Mouse (Mus musculus) liver, adult 2 months (tissue): ENCODE measurements at regions not wholly inside any gene's neighbourhood (a gene's known extent, or its start where the extent isn't known, plus 50 kb on each side); places are given as distances from the start of the nearest gene placed in this dataset.

ENCODE experiments used
- DNase-seq: peaks from one replicate; pipeline ENCODE4 v3.0.0-alpha.2; 2011; ENCODE audit warnings: low read depth, low spot score; ENCODE audit errors: extremely low read depth
- H3K27ac ChIP-seq: fragments of 200-500 bp; replicated peaks from 2 replicates; pipeline ENCODE4 v1.5.1; 2012; ENCODE audit warnings: low read depth, mild to moderate bottlenecking, control low read depth, inconsistent platforms, low read length; ENCODE audit not compliant: insufficient read depth
- H3K27me3 ChIP-seq: fragments of 200-500 bp; 2 replicates; pipeline ENCODE4 v1.6.1; 2012; ENCODE audit warnings: mild to moderate bottlenecking, moderate library complexity, low read length, inconsistent platforms; ENCODE audit not compliant: control insufficient read depth, insufficient read depth
- H3K36me3 ChIP-seq: fragments of 200-500 bp; 2 replicates; pipeline ENCODE4 v1.6.1; 2012; ENCODE audit warnings: low read length, inconsistent platforms; ENCODE audit not compliant: control insufficient read depth, insufficient read depth
- H3K4me1 ChIP-seq: fragments of 200-500 bp; 2 replicates; pipeline ENCODE4 v1.6.1; 2011; ENCODE audit warnings: low read length; ENCODE audit not compliant: control insufficient read depth, insufficient read depth
- H3K4me3 ChIP-seq: fragments of 200-500 bp; 2 replicates; pipeline ENCODE4 v1.5.1; 2011; ENCODE audit warnings: low read depth, mild to moderate bottlenecking, control low read depth, low read length, moderate library complexity; ENCODE audit not compliant: insufficient read depth
- H3K79me2 ChIP-seq: fragments of 200-500 bp; 2 replicates; pipeline ENCODE4 v1.6.1; 2012; ENCODE audit warnings: inconsistent platforms, mild to moderate bottlenecking, low read length, moderate library complexity; ENCODE audit not compliant: control insufficient read depth, insufficient read depth
- H3K9ac ChIP-seq: fragments of 200-500 bp; 2 replicates; pipeline ENCODE4 v1.6.1; 2012; ENCODE audit warnings: low read depth, mild to moderate bottlenecking, control low read depth, inconsistent platforms, low read length
- CTCF ChIP-seq: fragments of 200-500 bp; IDR thresholded peaks from 2 replicates; pipeline ENCODE4 v1.5.1; 2011; ENCODE audit warnings: low read depth, low read length, control low read depth
- POLR2A ChIP-seq: fragments of 200-500 bp; IDR thresholded peaks from 2 replicates; pipeline ENCODE4 v1.6.1; 2011; ENCODE audit warnings: low read length, control low read depth; ENCODE audit not compliant: insufficient read depth; ENCODE audit errors: extremely low read depth
- WGBS: fragments of 180-500 bp; shearing (Covaris S2); methylation state at CpG from one replicate; pipeline ENCODE4 v1.1.7; 2018; 5-methylcytosine and 5-hydroxymethylcytosine counted together

DNA sequence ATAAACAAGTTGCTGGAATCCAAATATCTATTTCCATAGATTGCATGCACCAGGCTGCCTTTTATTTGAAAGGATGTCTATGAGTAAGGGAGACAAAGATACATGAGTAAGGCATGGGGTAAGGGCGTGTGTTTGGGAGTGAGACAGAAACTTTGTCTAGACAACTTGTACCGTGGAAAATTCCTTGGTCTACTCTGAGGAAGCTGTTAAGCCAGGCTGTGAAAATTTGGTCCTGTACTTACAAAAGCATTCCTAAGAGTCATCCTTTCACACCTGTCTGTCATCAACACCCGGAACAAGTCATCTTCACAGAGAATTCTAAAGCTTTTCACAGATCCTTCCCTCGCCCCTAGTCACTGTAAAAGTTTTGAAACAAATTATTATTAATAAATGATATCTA is 193.1 kb upstream of the Cdh6 start:
- Histone ChIP-seq H3K4me1 (no peaks in the 10 kb centered on the region), H3K27me3 (no peaks in the 10 kb centered on the region), H3K9ac (no peak overlapping the region), H3K27ac (no peak overlapping the region), H3K36me3 (no peaks in the 10 kb centered on the region), H3K4me3 (no peak overlapping the region), H3K79me2 (no peaks in the 10 kb centered on the region)
- WGBS = 61% methylated on average over 4 of the region's 4 CpGs
- no peak for DNase-seq
- no peak for TF ChIP-seq POLR2A
- no peak for TF ChIP-seq CTCF

DNA sequence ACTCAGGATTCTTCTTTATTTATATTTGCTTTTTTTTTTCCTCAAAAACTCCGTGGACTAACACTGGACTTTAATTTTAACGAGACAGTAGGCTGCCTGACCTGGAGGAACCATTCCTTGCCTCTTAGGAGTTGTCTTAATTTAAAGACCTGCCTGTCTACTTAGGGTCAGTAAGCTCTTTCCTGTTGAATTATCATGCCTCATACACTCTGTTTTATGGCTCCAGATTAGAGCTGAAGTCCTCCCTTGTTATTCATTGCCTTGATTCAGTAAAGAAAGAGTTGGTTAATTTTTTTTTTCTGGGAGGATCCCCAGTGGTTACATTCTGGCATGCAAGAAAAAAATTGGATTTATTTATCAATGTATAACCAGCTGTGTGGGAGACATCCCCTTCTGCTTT is 187.3 kb upstream of the Cdh6 start:
- H3K9ac ChIP-seq = no peak overlapping the region
- H3K36me3 ChIP-seq = no peaks in the 10 kb centered on the region
- TF ChIP-seq CTCF (no peak), POLR2A (no peak)
- H3K79me2 ChIP-seq = no peaks in the 10 kb centered on the region
- H3K27ac ChIP-seq = no peak overlapping the region
- H3K4me1 ChIP-seq = no peaks in the 10 kb centered on the region
- no peak overlapping the region for H3K4me3 ChIP-seq
- 35% methylated on average over 2 of the region's 2 CpGs for WGBS
- H3K27me3 ChIP-seq = no peaks in the 10 kb centered on the region
- DNase-seq = no peak

DNA sequence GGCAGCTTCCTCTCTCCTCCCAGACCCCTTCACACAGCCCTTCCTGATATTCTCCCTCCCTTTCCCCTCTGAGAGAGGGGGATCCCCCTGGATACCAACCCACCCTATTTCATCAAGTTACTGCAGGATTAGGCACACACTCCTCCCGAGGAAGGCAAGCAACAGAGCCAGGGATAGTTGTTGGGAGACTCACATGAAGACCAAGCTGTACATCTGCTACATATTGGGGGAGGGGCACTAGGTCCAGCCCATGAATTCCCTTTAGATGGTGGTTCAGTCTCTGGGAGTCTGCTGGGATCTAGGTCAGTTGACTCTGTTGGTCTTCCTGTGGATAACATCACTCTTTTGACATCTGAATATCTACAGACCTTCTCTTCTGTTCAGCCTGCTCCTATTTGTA is 185.6 kb upstream of the Cdh6 start:
- Histone ChIP-seq H3K36me3 (no peaks in the 10 kb centered on the region), H3K4me3 (no peak overlapping the region), H3K79me2 (no peaks in the 10 kb centered on the region), H3K9ac (no peak overlapping the region), H3K27ac (no peak overlapping the region), H3K27me3 (no peaks in the 10 kb centered on the region), H3K4me1 (no peaks in the 10 kb centered on the region)
- TF ChIP-seq CTCF = no peak
- TF ChIP-seq POLR2A = no peak
- WGBS = 30% methylated on average over 1 of the region's 1 CpGs
- no peak for DNase-seq

DNA sequence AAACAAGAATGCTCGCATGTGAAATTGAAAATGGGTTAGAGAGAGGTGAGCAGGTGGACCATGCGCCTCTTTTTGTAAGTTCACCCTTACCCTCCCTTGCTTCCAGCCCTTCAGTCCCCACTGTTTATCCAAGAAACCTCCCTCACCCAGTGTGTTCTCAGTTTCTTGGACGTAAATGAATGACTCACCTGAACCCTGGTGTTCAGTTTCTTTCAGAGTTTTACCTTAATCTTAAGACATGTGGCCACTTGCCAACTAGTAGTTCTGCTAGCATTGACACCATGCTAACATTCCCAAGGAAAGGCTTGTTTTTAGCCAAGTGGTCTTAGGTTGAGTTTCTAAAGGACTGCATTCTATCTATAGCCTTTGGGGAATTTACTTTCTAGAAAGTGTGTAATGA is 176.8 kb upstream of the Cdh6 start:
- TF ChIP-seq CTCF (no peak), POLR2A (no peak)

DNA sequence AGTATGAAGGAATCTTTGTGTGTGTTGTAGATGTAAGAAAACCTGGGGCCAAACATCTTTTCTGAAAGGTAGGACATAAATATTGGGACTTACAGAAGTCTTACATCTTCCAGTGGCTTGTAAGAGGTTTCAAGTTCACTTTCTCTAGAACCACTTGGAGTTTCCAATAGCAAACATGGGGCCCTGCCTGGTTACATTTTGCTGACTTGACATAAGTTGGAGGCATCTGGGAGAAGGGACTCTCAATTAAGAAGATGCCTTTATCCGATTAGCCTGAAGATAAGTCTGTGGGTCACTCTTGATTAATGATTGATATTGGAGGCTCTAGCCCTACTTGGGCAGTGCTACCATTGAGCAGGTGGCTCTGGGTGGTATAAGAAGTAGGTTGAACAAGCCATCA is 162.9 kb upstream of the Cdh6 start:
- Histone ChIP-seq H3K27me3 (no peaks in the 10 kb centered on the region; the same call in 1 of the 2 replicates), H3K36me3 (no peaks in the 10 kb centered on the region), H3K79me2 (no peaks in the 10 kb centered on the region), H3K9ac (no peak overlapping the region), H3K27ac (no peak overlapping the region), H3K4me3 (no peak overlapping the region), H3K4me1 (no peaks in the 10 kb centered on the region)
- WGBS = 88% methylated on average over 1 of the region's 1 CpGs
- no peak for DNase-seq
- TF ChIP-seq CTCF = no peak
- TF ChIP-seq POLR2A = no peak

More for the DNA sequence above, 176.8 kb upstream of the Cdh6 start:
- no peak for DNase-seq
- Histone ChIP-seq H3K27me3 (no peaks in the 10 kb centered on the region), H3K36me3 (no peaks in the 10 kb centered on the region), H3K9ac (no peak overlapping the region), H3K4me1 (no peaks in the 10 kb centered on the region), H3K79me2 (no peaks in the 10 kb centered on the region), H3K27ac (no peak overlapping the region), H3K4me3 (no peak overlapping the region)
- WGBS = 74% methylated on average over 3 of the region's 3 CpGs

DNA sequence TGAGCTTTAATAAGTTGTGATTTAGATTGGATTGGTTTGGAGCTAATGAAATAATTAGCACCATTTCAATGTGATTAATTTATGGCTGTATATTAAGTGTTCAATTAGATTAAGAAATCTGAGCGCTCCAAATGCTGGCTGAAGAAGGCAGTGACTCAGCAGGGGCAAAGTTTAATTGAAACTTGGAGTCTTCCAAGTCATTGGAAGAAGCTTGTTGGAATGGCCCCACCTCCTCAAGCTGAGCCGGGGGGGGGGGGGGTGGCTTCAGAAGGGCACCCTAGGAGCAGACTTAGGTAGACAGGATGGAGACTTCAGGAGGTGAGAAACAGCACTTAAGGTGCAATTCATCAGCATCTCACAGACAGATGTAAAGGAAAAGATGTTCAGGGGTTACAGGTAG is 151.0 kb upstream of the Cdh6 start:
- WGBS = 79% methylated on average over 2 of the region's 2 CpGs
- no peaks in the 10 kb centered on the region for H3K27me3 ChIP-seq
- no peaks in the 10 kb centered on the region for H3K4me1 ChIP-seq
- H3K79me2 ChIP-seq = no peaks in the 10 kb centered on the region
- DNase-seq = no peak
- no peaks in the 10 kb centered on the region for H3K36me3 ChIP-seq
- H3K27ac ChIP-seq = no peak overlapping the region
- no peak overlapping the region for H3K4me3 ChIP-seq
- H3K9ac ChIP-seq = no peak overlapping the region
- TF ChIP-seq CTCF (no peak), POLR2A (no peak)
